Mouse (Mus musculus) thymus, adult 2 months (tissue): ENCODE measurements around the gene Zfp651. TPM values are rescaled to one million over a fixed set of nuclear protein-coding genes. Genes with fewer than 3 reads are reported as not detected.

Experiments used
- DNase-seq: peaks from one replicate; pipeline ENCODE4 v3.0.0; 2021
- H3K27ac ChIP-seq: fragments of 200-500 bp; 2 replicates; pipeline ENCODE4 v1.5.1; 2012; ENCODE audit warnings: low read length, control low read depth; ENCODE audit not compliant: control insufficient read depth, insufficient read depth
- H3K27me3 ChIP-seq: fragments of 200-500 bp; 2 replicates; pipeline ENCODE4 v1.6.1; 2012; ENCODE audit warnings: mild to moderate bottlenecking, low read length, moderate library complexity, mixed read lengths; ENCODE audit not compliant: control insufficient read depth, insufficient read depth
- H3K36me3 ChIP-seq: fragments of 200-500 bp; 2 replicates; pipeline ENCODE4 v1.6.1; 2012; ENCODE audit warnings: mild to moderate bottlenecking, low read length, moderate library complexity; ENCODE audit not compliant: control insufficient read depth, insufficient read depth
- H3K4me1 ChIP-seq: fragments of 200-500 bp; replicated peaks from 2 replicates; pipeline ENCODE4 v1.6.1; 2012; ENCODE audit warnings: low read length; ENCODE audit not compliant: control insufficient read depth, insufficient read depth
- H3K4me3 ChIP-seq: fragments of 200-500 bp; 2 replicates; pipeline ENCODE4 v1.5.1; 2012; ENCODE audit warnings: mild to moderate bottlenecking, low read length, control low read depth, moderate library complexity; ENCODE audit not compliant: control insufficient read depth, insufficient read depth
- CTCF ChIP-seq: fragments of 200-500 bp; IDR thresholded peaks from 2 replicates; pipeline ENCODE4 v1.5.1; 2012; ENCODE audit warnings: mild to moderate bottlenecking, control low read depth, low read length, moderate library complexity, borderline replicate concordance; ENCODE audit not compliant: control insufficient read depth, poor library complexity, insufficient read depth; ENCODE audit errors: extremely low read depth
- POLR2A ChIP-seq: fragments of 200-500 bp; IDR thresholded peaks from 2 replicates; pipeline ENCODE4 v1.6.1; 2012; ENCODE audit warnings: mild to moderate bottlenecking, low read length, control low read depth, moderate library complexity; ENCODE audit not compliant: control insufficient read depth, poor library complexity, insufficient read depth; ENCODE audit errors: extremely low read depth
- WGBS: fragments of 180-500 bp; shearing (Covaris S2); methylation state at CpG from one replicate; pipeline ENCODE4 v1.1.7; 2018; 5-methylcytosine and 5-hydroxymethylcytosine counted together
- polyA plus RNA-seq: library from polyadenylated mRNA; depleted of rRNA; stranded (reverse); fragments of >200 nt; gene quantifications from 2 replicates; pipeline ENCODE4 v1.2.3, GENCODE M21; 2012

The Zfp651 gene
- polyA plus RNA-seq, 1 experiment, result 12.2 TPM

DNA sequence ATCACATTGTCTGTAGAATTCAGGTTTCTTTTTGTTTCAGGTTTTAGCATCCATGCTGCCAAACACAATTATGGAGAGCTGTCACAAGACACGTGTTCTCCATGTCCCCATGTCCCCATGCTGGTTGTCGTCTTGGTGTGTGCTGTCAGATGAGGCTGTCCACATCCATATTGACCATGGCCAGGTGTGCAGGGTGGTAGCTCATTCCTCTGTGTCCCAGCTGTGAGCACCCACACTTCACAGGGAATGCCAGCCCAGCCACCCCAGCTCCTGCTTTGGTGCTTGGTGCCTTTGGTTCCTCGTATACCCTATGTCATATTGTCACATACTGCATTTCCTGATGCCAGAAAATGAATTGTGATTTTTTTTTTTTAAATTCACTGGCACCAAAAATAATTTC, 4.5 kb upstream of the Zfp651 start:
- no peak overlapping the region for H3K27ac ChIP-seq
- H3K4me3 ChIP-seq, result no peak overlapping the region
- peaks cover 67% of the 10 kb centered on the region for H3K36me3 ChIP-seq
- H3K27me3 ChIP-seq, result peaks cover 8% of the 10 kb centered on the region
- WGBS, result 97% methylated on average over 3 of the region's 3 CpGs
- H3K4me1 ChIP-seq, result peaks cover 13% of the 10 kb centered on the region
- no peak for DNase-seq
- TF ChIP-seq POLR2A (no peak), CTCF (no peak)

DNA sequence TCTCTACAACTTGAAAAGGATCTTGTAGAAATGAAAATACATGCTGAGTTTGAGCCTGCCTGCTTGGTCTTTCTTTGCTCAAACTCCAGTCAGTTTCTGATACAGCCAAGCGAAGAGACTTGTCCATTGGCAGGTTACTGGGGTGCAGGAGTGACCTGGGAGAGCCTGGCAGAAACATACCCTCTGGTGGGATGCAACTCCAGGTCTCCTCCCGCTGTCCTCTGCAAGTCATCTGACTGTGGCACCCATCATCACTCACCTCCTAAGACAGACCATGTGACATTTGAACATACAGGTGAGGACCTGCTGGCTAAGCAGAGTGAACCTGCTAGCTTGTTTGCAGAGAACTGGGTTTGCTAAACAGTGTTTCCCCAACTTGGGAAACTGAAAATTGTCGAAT, 2.3 kb upstream of the Zfp651 start:
- H3K4me1 ChIP-seq, result peaks cover 20% of the 10 kb centered on the region
- WGBS, result 78% methylated on average over 3 of the region's 3 CpGs
- H3K27me3 ChIP-seq, result peaks cover 19% of the 10 kb centered on the region
- H3K4me3 ChIP-seq, result no peak overlapping the region
- H3K27ac ChIP-seq, result no peak overlapping the region
- TF ChIP-seq POLR2A, result no peak
- no peak for TF ChIP-seq CTCF
- DNase-seq, result no peak
- peaks cover 46% of the 10 kb centered on the region for H3K36me3 ChIP-seq

- no peak for TF ChIP-seq CTCF
- no peak for TF ChIP-seq POLR2A
- no peak for DNase-seq
- 5% methylated on average over 3 of the region's 3 CpGs for WGBS
Observed at GRCm38 (mm10) chr9:121757432-121757831, 1.7 kb upstream of the Zfp651 start.

DNA sequence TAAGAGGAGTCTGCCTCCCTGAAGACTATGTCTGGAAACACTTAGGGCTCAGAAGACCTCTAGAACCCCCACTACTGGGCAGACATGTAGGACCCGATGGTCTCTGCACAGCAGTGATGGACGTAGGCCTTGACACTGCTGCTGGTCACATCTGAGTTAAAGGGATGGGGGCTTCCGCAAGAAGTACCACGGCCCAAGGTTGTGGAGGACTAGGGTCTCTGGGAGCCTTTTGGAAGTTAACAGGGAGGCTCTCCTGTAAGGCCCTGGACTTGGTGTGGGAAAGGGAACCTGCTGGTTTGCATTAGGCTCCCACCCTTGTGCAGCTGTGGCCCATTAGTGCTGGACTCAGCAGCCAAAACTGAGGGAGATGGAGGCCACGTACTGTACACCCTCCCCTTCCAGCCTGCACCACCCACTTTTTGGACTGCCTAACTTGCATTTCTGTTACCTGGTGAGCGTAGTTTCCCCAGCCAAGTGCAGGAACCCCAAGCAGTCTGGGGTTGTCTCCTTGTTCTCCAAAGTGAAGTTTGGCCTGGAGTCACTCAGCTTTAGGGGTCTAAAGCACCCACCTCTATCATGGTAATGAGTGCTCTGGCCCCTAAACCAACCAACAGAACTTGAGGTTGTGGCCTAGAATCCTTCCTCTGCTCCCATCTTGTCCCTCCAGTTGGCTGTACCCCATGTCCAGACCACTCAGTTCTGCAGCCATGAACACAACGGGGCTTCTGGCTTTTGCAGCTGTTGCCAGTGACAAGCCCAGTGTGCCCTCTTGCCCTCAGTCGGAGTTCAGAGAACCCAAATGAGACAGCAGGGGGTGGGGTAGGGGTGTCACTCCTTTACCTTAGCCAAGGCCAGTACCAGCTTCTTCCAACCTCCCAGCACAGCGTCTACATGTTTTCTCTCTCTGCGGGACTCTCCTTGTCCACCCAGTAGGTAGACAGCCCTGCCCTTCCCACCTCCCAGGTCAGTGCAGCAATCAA, 1.0 kb upstream of the Zfp651 start:
- Histone ChIP-seq H3K4me3 (no peak overlapping the region), H3K27ac (no peak overlapping the region), H3K36me3 (peaks cover 34% of the 10 kb centered on the region), H3K4me1 (peaks cover 20% of the 10 kb centered on the region), H3K27me3 (peaks cover 19% of the 10 kb centered on the region)
- WGBS, result 68% methylated on average over 10 of the region's 10 CpGs
- 0 out of 2 replicates have a peak, but pooled peaks have one; percentile 4 for TF ChIP-seq POLR2A
- no peak for TF ChIP-seq CTCF
- no peak for DNase-seq

More at GRCm38 (mm10) chr9:121757432-121757831, 1.7 kb upstream of the Zfp651 start:
- Histone ChIP-seq H3K36me3 (peaks cover 40% of the 10 kb centered on the region), H3K27ac (no peak overlapping the region), H3K27me3 (peaks cover 19% of the 10 kb centered on the region), H3K4me3 (no peak overlapping the region), H3K4me1 (peaks cover 20% of the 10 kb centered on the region)

DNA sequence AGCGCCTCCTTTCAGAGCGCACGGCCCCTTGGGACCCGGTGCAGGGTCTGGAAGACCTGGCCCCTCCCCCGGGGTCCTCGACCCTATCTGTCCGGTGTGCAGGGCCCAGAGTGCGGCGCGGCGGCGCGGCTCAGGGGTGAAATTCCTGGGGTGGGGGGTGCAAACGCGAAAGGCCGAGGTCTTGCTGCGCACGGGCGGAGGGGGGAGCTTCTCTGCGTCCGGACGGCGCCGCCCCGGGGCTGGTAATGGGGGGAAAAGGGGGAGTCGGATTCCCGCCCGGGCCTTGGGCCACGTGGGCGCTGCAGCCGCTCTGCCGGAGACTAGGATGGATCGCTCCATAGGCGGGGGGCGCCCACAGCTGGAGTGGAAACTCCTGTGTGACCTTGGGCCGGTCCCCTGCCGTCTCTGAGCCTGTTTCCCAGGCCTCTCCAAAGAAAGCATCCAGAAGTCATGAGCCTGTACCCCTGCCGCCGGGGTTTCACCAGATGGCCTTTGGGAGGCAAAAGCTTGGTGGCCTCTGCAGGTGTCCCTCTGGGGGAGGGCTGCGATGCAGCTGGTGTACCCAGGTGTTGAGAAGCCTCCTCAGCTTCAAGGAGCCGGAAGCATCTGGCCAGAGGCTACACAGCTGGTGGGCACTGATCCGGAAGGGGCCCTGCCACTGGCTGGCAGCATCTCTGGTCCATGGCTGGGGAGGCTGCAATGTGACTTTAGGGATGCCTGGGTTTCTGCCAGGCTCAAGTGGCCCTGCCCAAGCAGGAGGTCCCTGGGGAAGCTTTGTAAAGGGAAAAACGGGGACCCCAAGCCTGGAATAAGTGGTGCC, 1.4 kb downstream of the Zfp651 start:
- WGBS, result 3% methylated on average over 43 of the region's 43 CpGs
- no peak overlapping the region for H3K27ac ChIP-seq
- no peak for TF ChIP-seq POLR2A
- TF ChIP-seq CTCF, result no peak
- peaks cover 25% of the 10 kb centered on the region for H3K4me1 ChIP-seq
- peaks cover 19% of the 10 kb centered on the region for H3K27me3 ChIP-seq
- DNase-seq, result peak; percentile 37
- H3K4me3 ChIP-seq, result peak overlapping the region; percentile 18; the same call in 1 of the 2 replicates
- peaks cover 10% of the 10 kb centered on the region for H3K36me3 ChIP-seq

GRCm38 (mm10) chr9:121761091-121761665, 2.0 kb downstream of the Zfp651 start:
- WGBS, result 77% methylated on average over 10 of the region's 10 CpGs
- Histone ChIP-seq H3K4me3 (no peak overlapping the region), H3K4me1 (peaks cover 25% of the 10 kb centered on the region), H3K27ac (no peak overlapping the region), H3K27me3 (peaks cover 19% of the 10 kb centered on the region), H3K36me3 (peaks cover 4% of the 10 kb centered on the region)
- no peak for TF ChIP-seq CTCF
- TF ChIP-seq POLR2A, result no peak
- no peak for DNase-seq

GRCm38 (mm10) chr9:121761787-121762186, 2.7 kb downstream of the Zfp651 start:
- no peak for DNase-seq
- H3K4me1 ChIP-seq, result peaks cover 25% of the 10 kb centered on the region
- H3K27me3 ChIP-seq, result peaks cover 19% of the 10 kb centered on the region
- TF ChIP-seq CTCF (no peak), POLR2A (no peak)
- no peak overlapping the region for H3K4me3 ChIP-seq
- no peak overlapping the region for H3K27ac ChIP-seq
- peaks cover 2% of the 10 kb centered on the region; the same call in 1 of the 2 replicates for H3K36me3 ChIP-seq
- 94% methylated on average over 8 of the region's 8 CpGs for WGBS
